Mouse (Mus musculus): ENCODE measurements around the gene Gbp6. TPM values are rescaled to one million over a fixed set of nuclear protein-coding genes. Genes with fewer than 3 reads are reported as not detected.
"Not testable (repeated sequence)": the region's sequence is repeated elsewhere in the genome, so short reads cannot be mapped to it uniquely, and the experiment has no call there.

Gbp6 gene
- total RNA-seq, 2 experiments from 2014 or later: 0.59 to 0.90 TPM

DNA sequence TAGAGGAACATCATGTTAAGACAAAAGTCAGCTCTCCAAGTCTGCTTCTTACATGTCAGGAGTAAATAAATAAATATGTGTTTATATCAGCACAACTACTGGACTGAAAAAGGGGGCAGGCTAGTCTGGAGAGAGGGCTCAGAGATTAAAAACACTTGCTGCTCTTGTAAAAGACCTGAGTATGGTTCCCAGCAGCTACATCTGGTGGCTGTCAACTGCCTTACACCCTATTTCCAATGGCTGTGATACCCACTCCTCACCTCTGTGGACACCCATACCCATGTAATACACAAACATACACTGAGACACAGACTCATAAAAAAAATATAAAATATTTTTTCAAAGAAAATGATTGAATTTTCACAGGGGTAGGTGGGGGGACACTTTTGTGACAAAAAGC is 41.0 kb downstream of the Gbp6 start:
- Histone ChIP-seq H3K4me3 (no peak overlapping the region), H3K27ac (no peak overlapping the region)
- no peak for DNase-seq (ENCODE audit: low spot score in 2 of 2)
- no peak for TF ChIP-seq CTCF (conservative IDR thresholded peaks at IDR 0.05)

DNA sequence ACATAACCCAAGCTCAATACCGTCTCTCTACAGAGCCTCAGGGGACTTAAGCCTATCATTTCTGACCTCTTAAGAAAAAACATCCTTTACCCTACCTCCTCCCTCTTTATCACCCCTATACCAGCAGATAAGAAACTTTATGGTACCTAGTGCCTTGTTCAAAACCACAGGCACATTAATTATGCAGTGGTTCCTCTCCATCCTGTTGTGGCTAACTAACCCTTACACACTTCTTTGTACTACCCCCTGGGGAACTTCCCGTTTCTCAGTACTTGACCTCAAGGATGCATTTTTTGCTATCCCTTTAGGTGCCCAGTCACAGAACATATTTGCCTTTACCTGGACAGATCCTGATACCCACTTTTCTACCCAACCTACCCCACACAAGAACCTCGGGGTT is 48.8 kb downstream of the Gbp6 start:
- DNase-seq (ENCODE audit: low spot score in 2 of 2): not testable (repeated sequence)

DNA sequence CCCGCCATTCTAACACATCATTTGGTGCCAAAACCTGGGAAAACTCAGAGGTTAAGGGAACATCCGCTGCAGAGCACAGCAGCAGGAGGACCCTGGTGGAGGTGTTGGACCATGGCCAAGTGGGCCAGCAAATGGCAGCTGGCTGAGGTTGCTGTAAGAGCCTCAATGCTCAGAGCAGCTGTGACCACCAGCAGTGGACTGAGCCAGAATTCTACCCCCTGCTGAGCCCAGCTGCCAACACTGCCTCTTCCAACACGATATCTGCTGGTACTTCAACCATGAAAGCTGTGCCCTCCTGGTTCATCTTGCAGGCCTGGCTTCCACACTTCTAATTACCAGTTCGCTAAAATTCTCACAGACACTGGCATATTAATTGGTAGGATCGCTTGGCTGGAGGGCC is 52.5 kb downstream of the Gbp6 start:
- not testable (repeated sequence) for H3K4me3 ChIP-seq; DNase-seq (ENCODE audit: low spot score in 2 of 2); H3K27ac ChIP-seq

More for the DNA sequence above, 48.8 kb downstream of the Gbp6 start:
- not testable (repeated sequence) for H3K4me3 ChIP-seq, H3K27ac ChIP-seq

DNA sequence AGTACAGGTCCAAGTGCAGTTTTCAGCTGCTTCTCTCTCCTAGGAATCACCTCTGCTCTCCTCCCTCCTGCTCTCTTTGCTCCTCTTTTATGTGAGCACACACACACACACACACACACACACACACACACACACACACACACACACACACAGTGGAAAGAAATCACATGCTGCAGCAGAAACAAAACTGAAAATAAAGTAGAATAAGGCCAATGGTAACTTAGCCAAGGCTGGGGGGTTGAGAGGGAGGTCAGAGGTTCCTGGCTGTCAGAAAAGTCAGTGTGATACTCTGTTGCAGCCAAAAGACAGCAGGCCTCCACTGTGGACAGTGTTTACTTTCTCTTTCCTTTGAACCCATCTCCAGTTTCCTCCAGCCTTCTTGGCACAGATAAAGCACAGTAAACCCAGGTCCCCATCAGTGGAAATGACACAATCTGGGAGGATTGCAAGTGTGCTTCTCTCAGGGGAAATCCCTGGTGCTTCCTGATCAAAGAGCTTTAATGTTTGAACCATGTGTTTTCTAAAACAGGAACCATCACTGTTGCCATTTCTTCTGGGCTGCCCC is 53.9 kb downstream of the Gbp6 start, which contains the start of gene Gbp10:
TSS of gene Gbp10 (minus strand) at position 51 of the 565 bp plus-strand sequence.
- not testable (repeated sequence) for DNase-seq (ENCODE audit: low spot score in 2 of 2); H3K4me3 ChIP-seq; H3K27ac ChIP-seq

DNA sequence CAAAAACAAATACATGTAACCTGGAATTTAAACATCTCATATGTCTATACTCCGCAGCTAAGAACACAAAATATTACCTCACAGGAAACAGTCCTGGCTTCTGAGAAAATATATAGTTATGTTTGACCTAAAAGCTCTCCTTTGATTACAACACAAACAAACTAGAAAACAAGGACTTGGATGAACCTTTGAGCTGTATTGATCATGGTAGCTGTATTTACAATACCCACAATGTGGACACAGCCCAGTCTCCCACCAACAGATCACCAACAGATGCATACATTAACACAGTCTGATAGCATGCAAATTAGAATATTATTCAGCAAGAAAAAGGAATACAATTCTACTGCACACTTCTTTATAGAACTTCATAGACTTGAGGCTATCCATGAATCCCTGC is 55.1 kb downstream of the Gbp6 start:
- H3K27ac ChIP-seq; DNase-seq (ENCODE audit: low spot score in 2 of 2); H3K4me3 ChIP-seq: not testable (repeated sequence)

DNA sequence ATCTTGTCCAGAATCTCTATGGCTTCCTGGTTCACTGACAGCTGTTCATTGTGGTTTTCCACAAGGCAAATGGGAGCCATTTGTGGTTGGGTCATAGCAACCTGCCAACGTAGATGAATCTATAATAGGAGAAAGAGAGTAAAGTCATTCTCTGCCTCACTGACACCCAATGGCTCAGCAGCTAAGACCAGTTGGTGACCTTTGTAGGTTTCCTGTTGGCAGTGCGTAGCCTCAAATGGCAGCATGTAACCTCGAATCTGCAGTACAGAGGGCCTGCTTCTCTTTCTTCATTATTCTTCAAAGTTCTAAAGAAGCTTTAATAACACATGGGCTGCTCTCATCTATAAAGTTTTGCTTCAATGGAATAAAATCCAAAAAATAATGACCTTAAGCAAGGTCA is 57.5 kb downstream of the Gbp6 start:
- not testable (repeated sequence) for H3K27ac ChIP-seq; H3K4me3 ChIP-seq; DNase-seq (ENCODE audit: low spot score in 2 of 2)

Other genes with a start within 250 kb of the Gbp6 start
- gene Gbp9, start 154.2 kb downstream of the Gbp6 start, total RNA-seq (2021): 1 to 10 TPM; 1.3 to 2.2 TPM
- under 1 TPM in 1 of 2 experiments, not detected in 1; 0.15 TPM for gene Gbp8, start 154.2 kb downstream of the Gbp6 start, total RNA-seq (2021)
- gene Gbp4, start 154.1 kb downstream of the Gbp6 start, total RNA-seq (2021): 1 to 10 TPM; 1.0 to 1.7 TPM
- gene Gbp10, start 54.2 kb downstream of the Gbp6 start, total RNA-seq (2021): not detected
- gene Gm43302, start within 50 bp of the Gbp6 start, total RNA-seq (2021): not detected
- gene Lrrc8b, start 122.1 kb upstream of the Gbp6 start, total RNA-seq (2021): 10 to 100 TPM; 61.6 TPM
- 10 to 100 TPM; 29.8 to 30.7 TPM for gene Lrrc8c, start 225.7 kb upstream of the Gbp6 start, total RNA-seq (2021)

Measured in layer of hippocampus, adult 2 months (tissue).